Mouse (Mus musculus) left cerebral cortex, adult 11 months (tissue): Measurements from ENCODE around the gene Zfp64.
A peak's percentile ranks its signal among the peaks of the same experiment; 100 is the strongest.

Experiments
- DNase-seq: peaks from one replicate; pipeline ENCODE4 v3.0.0; 2022; ENCODE audit warnings: low spot score

Zfp64 gene

GRCm38 (mm10) chr2:168954835-168955716 is at the start of gene Zfp64:
Gene Zfp64, minus strand, starts transcription at chr2:168955587.
- peak; percentile 83 for DNase-seq

- no peak for DNase-seq
These were observed 37.4 kb upstream of the Zfp64 start for GRCm38 (mm10) chr2:168992642-168993420.

- DNase-seq, result no peak
These were observed 35.6 kb upstream of the Zfp64 start for GRCm38 (mm10) chr2:168990957-168991356.

- no peak for DNase-seq
These were observed 34.8 kb upstream of the Zfp64 start for GRCm38 (mm10) chr2:168990061-168990753.

- DNase-seq, result no peak
These were observed 32.7 kb upstream of the Zfp64 start for GRCm38 (mm10) chr2:168988056-168988455.

GRCm38 (mm10) chr2:168987421-168987820 is 32.0 kb upstream of the Zfp64 start:
- DNase-seq, result no peak

- no peak for DNase-seq
These were observed 26.6 kb upstream of the Zfp64 start for GRCm38 (mm10) chr2:168981951-168982350.

- no peak for DNase-seq
These were observed 26.1 kb upstream of the Zfp64 start for GRCm38 (mm10) chr2:168981448-168981847.

GRCm38 (mm10) chr2:168980859-168981258 is 25.5 kb upstream of the Zfp64 start:
- DNase-seq, result peak; percentile 68

GRCm38 (mm10) chr2:168979742-168980141 is 24.4 kb upstream of the Zfp64 start:
- DNase-seq, result no peak

GRCm38 (mm10) chr2:168978031-168978430 is 22.6 kb upstream of the Zfp64 start:
- DNase-seq, result no peak

GRCm38 (mm10) chr2:168970131-168970530 is 14.7 kb upstream of the Zfp64 start:
- no peak for DNase-seq

GRCm38 (mm10) chr2:168968136-168968925 is 12.9 kb upstream of the Zfp64 start:
- no peak for DNase-seq

- DNase-seq, result no peak
These were observed 11.1 kb upstream of the Zfp64 start for GRCm38 (mm10) chr2:168966525-168966924.

GRCm38 (mm10) chr2:168964849-168965248 is 9.5 kb upstream of the Zfp64 start:
- no peak for DNase-seq

GRCm38 (mm10) chr2:168961729-168962666 is 6.6 kb upstream of the Zfp64 start:
- no peak for DNase-seq

GRCm38 (mm10) chr2:168960814-168961213 is 5.4 kb upstream of the Zfp64 start:
- DNase-seq, result no peak

- no peak for DNase-seq
These were observed 4.0 kb upstream of the Zfp64 start for GRCm38 (mm10) chr2:168959339-168959885.

GRCm38 (mm10) chr2:168955850-168956346 is 511 bp upstream of the Zfp64 start:
- DNase-seq, result peak; percentile 14

GRCm38 (mm10) chr2:168954376-168954775 is 1.0 kb downstream of the Zfp64 start:
- no peak for DNase-seq
